Mouse (Mus musculus): ENCODE measurements at regions not wholly inside any gene's neighbourhood (a gene's known extent, or its start where the extent isn't known, plus 50 kb on each side); places are given as distances from the start of the nearest gene placed in this dataset.

DNA sequence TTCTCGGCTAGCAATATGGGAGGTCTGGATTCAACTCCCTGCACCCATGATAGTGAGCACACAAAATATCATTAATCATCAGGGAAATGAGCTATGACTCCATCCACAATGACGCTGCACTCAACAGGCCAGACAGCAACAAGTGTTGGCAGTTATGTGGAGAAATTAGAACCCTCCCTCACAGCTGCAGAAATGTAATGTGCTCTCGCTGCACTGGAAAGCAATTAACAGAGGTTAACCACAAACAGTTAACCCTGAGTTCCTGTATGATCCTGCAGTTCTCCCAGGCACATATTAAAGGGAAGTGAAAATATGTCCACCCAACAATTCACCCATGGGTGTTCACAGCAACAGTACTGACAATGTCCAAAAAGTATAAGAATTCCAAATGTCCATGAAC is 54.0 kb upstream of the Jade2 start:
- no peak for DNase-seq (ENCODE audit: low read depth, low spot score)
- peaks cover 2 to 10% of the 10 kb centered on the region in 2 experiments; a peak in 2 of 4 replicates for H3K4me1 ChIP-seq (ENCODE audit: control insufficient read depth in 2 of 2, insufficient read depth in 2 of 2, low read length in 2 of 2, poor library complexity in 1 of 2)
- in situ Hi-C loops (cut with MboI; ENCODE audit: low sequenced_read_pairs in 2 of 2, unreplicated experiment in 2 of 2) = no loop called here
- TF ChIP-seq CHD2 (IDR thresholded peaks at IDR 0.05; ENCODE audit: low read depth, low read length) (no peak), HCFC1 (IDR thresholded peaks at IDR 0.05; ENCODE audit: borderline replicate concordance, insufficient read depth, low read length) (no peak), ZC3H11A (IDR thresholded peaks at IDR 0.05; ENCODE audit: borderline replicate concordance, low read depth, low read length) (no peak)
- H3K27ac ChIP-seq (ENCODE audit: insufficient read depth, low read depth, low read length, poor library complexity, severe bottlenecking) = no peak overlapping the region
- H3K36me3 ChIP-seq (ENCODE audit: control insufficient read depth, insufficient read depth, low read length, poor library complexity, severe bottlenecking) = no peaks in the 10 kb centered on the region
- no peak overlapping the region for H3K4me3 ChIP-seq (ENCODE audit: insufficient read depth in 1 of 2, low read depth in 1 of 2, low read length in 2 of 2, poor library complexity in 1 of 2, severe bottlenecking in 1 of 2)
- H3K9ac ChIP-seq (ENCODE audit: insufficient read depth, low read depth, low read length, poor library complexity, severe bottlenecking) = no peak overlapping the region
- no peaks in the 10 kb centered on the region for H3K9me3 ChIP-seq (ENCODE audit: control insufficient read depth, insufficient read depth, low read depth, low read length)

DNA sequence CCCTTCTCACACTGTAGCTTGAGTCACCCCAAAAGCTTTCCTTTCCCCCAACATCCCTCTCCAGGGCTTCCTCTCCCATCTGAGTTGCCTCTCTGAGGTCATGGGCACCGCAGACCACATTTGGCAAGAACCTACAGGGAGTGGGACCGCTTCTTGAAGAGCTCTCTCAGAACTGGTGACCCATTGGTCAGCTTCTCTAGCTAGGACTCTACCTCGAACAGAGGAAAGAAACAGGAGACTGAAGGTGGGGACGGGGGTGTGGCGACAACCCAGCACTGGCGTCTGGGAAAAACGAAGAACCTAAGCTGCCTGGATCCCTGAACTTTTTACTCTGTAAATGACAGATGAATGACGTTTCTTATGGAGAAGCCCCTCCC is 51.8 kb upstream of the Cdkn2aipnl start:
- peaks cover 8 to 14% of the 10 kb centered on the region in 2 experiments for H3K4me1 ChIP-seq (ENCODE audit: control insufficient read depth in 2 of 2, insufficient read depth in 2 of 2, low read length in 2 of 2, poor library complexity in 1 of 2)
- TF ChIP-seq ZNF384 (IDR thresholded peaks at IDR 0.05; ENCODE audit: low read depth, low read length) = no peak
- no peak for TF ChIP-seq MAFK (IDR thresholded peaks at IDR 0.05; ENCODE audit: insufficient read depth, low read depth, low read length)
- no peak for TF ChIP-seq ZC3H11A (IDR thresholded peaks at IDR 0.05; ENCODE audit: borderline replicate concordance, low read depth, low read length)
- no peak for TF ChIP-seq CHD2 (IDR thresholded peaks at IDR 0.05; ENCODE audit: low read depth, low read length)
- TF ChIP-seq HCFC1 (IDR thresholded peaks at IDR 0.05; ENCODE audit: borderline replicate concordance, insufficient read depth, low read length) = no peak
- no peak for DNase-seq (ENCODE audit: low read depth, low spot score)
- in situ Hi-C loops (cut with MboI; ENCODE audit: low sequenced_read_pairs in 2 of 2, unreplicated experiment in 2 of 2) = no loop called here
- H3K9me3 ChIP-seq (ENCODE audit: control insufficient read depth, insufficient read depth, low read depth, low read length) = no peaks in the 10 kb centered on the region
- peak overlapping the region; percentile 9; the same call in 1 of the 2 replicates for H3K9ac ChIP-seq (ENCODE audit: insufficient read depth, low read depth, low read length, poor library complexity, severe bottlenecking)
- no peaks in the 10 kb centered on the region for H3K36me3 ChIP-seq (ENCODE audit: control insufficient read depth, insufficient read depth, low read length, poor library complexity, severe bottlenecking)
- H3K27ac ChIP-seq (ENCODE audit: insufficient read depth, low read depth, low read length, poor library complexity, severe bottlenecking) = no peak overlapping the region
- peak overlapping the region in 1 of 2 experiments; percentile 52; a peak in 2 of 4 replicates for H3K4me3 ChIP-seq (ENCODE audit: insufficient read depth in 1 of 2, low read depth in 1 of 2, low read length in 2 of 2, poor library complexity in 1 of 2, severe bottlenecking in 1 of 2)

DNA sequence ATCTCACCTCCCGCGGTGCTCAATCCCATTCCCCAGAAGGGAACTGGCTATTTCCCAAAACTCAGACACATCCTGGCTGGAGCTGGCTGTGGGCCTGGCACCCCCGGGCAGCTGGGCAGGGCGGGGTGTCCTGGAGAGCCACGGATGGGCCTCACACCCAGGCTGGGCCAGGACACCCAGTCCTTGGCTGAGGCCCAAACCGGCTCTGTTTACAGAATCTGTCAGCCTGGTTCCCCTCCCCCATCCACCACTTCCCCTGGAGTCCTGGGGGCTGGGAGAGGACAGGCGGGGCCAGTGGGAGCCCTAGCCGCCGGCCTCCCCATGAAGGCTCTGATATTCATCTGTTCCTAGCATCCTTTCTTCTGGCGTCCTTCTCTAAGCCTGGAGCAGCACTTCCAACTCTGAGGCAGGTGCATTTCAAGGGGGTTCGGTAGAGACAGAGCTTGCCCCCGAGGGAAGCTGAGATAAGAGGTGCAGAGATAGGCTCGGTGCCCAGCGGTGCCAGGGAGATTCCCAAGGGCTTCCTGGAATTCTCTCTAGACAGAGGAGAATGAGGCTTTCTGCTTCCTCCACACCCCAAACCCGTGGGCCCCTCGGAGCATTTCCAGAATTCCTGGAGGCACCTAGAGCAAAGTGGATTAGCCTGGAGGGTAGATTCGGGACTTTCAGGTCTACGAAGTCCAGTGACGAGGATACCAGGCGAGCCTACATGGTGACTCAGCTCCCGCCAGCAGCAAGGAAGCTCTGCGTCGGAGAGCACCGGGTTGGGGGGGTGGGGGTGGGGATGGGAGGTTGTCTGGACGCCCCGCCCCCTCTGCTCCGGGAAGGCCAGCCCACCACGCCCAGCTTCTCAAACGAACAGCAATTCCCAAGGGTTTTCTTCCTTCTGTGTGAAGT is 51.2 kb upstream of the Cdkn2aipnl start:
- Histone ChIP-seq H3K36me3 (ENCODE audit: control insufficient read depth, insufficient read depth, low read length, poor library complexity, severe bottlenecking) (no peaks in the 10 kb centered on the region), H3K9ac (ENCODE audit: insufficient read depth, low read depth, low read length, poor library complexity, severe bottlenecking) (peak overlapping the region; percentile 30), H3K4me3 (ENCODE audit: insufficient read depth in 1 of 2, low read depth in 1 of 2, low read length in 2 of 2, poor library complexity in 1 of 2, severe bottlenecking in 1 of 2) (peak overlapping the region; percentile 52 to 54), H3K4me1 (ENCODE audit: control insufficient read depth in 2 of 2, insufficient read depth in 2 of 2, low read length in 2 of 2, poor library complexity in 1 of 2) (peaks cover 8 to 14% of the 10 kb centered on the region in 2 experiments), H3K9me3 (ENCODE audit: control insufficient read depth, insufficient read depth, low read depth, low read length) (no peaks in the 10 kb centered on the region), H3K27ac (ENCODE audit: insufficient read depth, low read depth, low read length, poor library complexity, severe bottlenecking) (peak overlapping the region; percentile 42; the same call in 1 of the 2 replicates)
- peak; percentile 51 for DNase-seq (ENCODE audit: low read depth, low spot score)
- no peak for TF ChIP-seq MAFK (IDR thresholded peaks at IDR 0.05; ENCODE audit: insufficient read depth, low read depth, low read length)
- TF ChIP-seq HCFC1 (IDR thresholded peaks at IDR 0.05; ENCODE audit: borderline replicate concordance, insufficient read depth, low read length) = no peak
- TF ChIP-seq ZC3H11A (IDR thresholded peaks at IDR 0.05; ENCODE audit: borderline replicate concordance, low read depth, low read length) = no peak
- no peak for TF ChIP-seq ZNF384 (IDR thresholded peaks at IDR 0.05; ENCODE audit: low read depth, low read length)
- TF ChIP-seq CHD2 (IDR thresholded peaks at IDR 0.05; ENCODE audit: low read depth, low read length) = no peak
- in situ Hi-C loops (cut with MboI; ENCODE audit: low sequenced_read_pairs in 2 of 2, unreplicated experiment in 2 of 2) = no loop called here
